Mouse (Mus musculus): ENCODE measurements around the gene Sdk2. TPM values are rescaled to one million over a fixed set of nuclear protein-coding genes. Genes with fewer than 3 reads are reported as not detected.

Sdk2 gene
- total RNA-seq, 2 experiments from 2014 or later, result 27.6 to 30.6 TPM

- no peak for TF ChIP-seq CTCF (IDR thresholded peaks at IDR 0.05)
- Histone ChIP-seq H3K27ac (peak overlapping the region; percentile 76), H3K4me3 (no peak overlapping the region)
- no peak for DNase-seq (ENCODE audit: extremely low spot score in 1 of 2, low spot score in 2 of 2)
- intact Hi-C loops (cut with DNase I), result loop anchor here (2.0 kb wide), 1 partner anchor 22 kb away; no protein-coding TSS in a partner anchor
Observed at GRCm38 (mm10) chr11:113784656-113785396, 282.0 kb downstream of the Sdk2 start.

GRCm38 (mm10) chr11:113782496-113782895, 284.4 kb downstream of the Sdk2 start:
- no peak for DNase-seq (ENCODE audit: extremely low spot score in 1 of 2, low spot score in 2 of 2)
- intact Hi-C loops (cut with DNase I), result no loop called here
- no peak for TF ChIP-seq CTCF (IDR thresholded peaks at IDR 0.05)
- H3K27ac ChIP-seq, result no peak overlapping the region
- no peak overlapping the region for H3K4me3 ChIP-seq

GRCm38 (mm10) chr11:113782006-113782405, 284.8 kb downstream of the Sdk2 start:
- TF ChIP-seq CTCF (IDR thresholded peaks at IDR 0.05), result no peak
- intact Hi-C loops (cut with DNase I), result no loop called here
- H3K4me3 ChIP-seq, result no peak overlapping the region
- no peak for DNase-seq (ENCODE audit: extremely low spot score in 1 of 2, low spot score in 2 of 2)
- no peak overlapping the region for H3K27ac ChIP-seq

- no peak for TF ChIP-seq CTCF (IDR thresholded peaks at IDR 0.05)
Observed at GRCm38 (mm10) chr11:113779680-113780041, 287.2 kb downstream of the Sdk2 start.

GRCm38 (mm10) chr11:113778733-113779679, 287.8 kb downstream of the Sdk2 start:
- intact Hi-C loops (cut with DNase I), result no loop called here
- peak; percentile 46 for TF ChIP-seq CTCF (IDR thresholded peaks at IDR 0.05)
- H3K27ac ChIP-seq, result peak overlapping the region; percentile 40

More at GRCm38 (mm10) chr11:113779680-113780041, 287.2 kb downstream of the Sdk2 start:
- intact Hi-C loops (cut with DNase I), result no loop called here
- Histone ChIP-seq H3K27ac (peak overlapping the region; percentile 40), H3K4me3 (no peak overlapping the region)
- DNase-seq (ENCODE audit: extremely low spot score in 1 of 2, low spot score in 2 of 2), result no peak

GRCm38 (mm10) chr11:113777878-113778464, 288.9 kb downstream of the Sdk2 start:
- H3K4me3 ChIP-seq, result no peak overlapping the region
- no peak for DNase-seq (ENCODE audit: extremely low spot score in 1 of 2, low spot score in 2 of 2)
- intact Hi-C loops (cut with DNase I), result no loop called here
- TF ChIP-seq CTCF (IDR thresholded peaks at IDR 0.05), result no peak
- H3K27ac ChIP-seq, result no peak overlapping the region; the same call in 1 of the 2 replicates

More at GRCm38 (mm10) chr11:113778733-113779679, 287.8 kb downstream of the Sdk2 start:
- H3K4me3 ChIP-seq, result no peak overlapping the region
- no peak for DNase-seq (ENCODE audit: extremely low spot score in 1 of 2, low spot score in 2 of 2)

GRCm38 (mm10) chr11:113776851-113777511, 289.9 kb downstream of the Sdk2 start:
- no peak overlapping the region for H3K4me3 ChIP-seq
- TF ChIP-seq CTCF (IDR thresholded peaks at IDR 0.05), result no peak
- intact Hi-C loops (cut with DNase I), result no loop called here
- H3K27ac ChIP-seq, result peak overlapping the region; percentile 36; the same call in 1 of the 2 replicates
- DNase-seq (ENCODE audit: extremely low spot score in 1 of 2, low spot score in 2 of 2), result no peak

- TF ChIP-seq CTCF (IDR thresholded peaks at IDR 0.05), result no peak
- intact Hi-C loops (cut with DNase I), result no loop called here
- no peak overlapping the region for H3K4me3 ChIP-seq
- DNase-seq (ENCODE audit: extremely low spot score in 1 of 2, low spot score in 2 of 2), result no peak
- no peak overlapping the region for H3K27ac ChIP-seq
Observed at GRCm38 (mm10) chr11:113774773-113775172, 292.1 kb downstream of the Sdk2 start.

GRCm38 (mm10) chr11:113773191-113773590, 293.7 kb downstream of the Sdk2 start:
- Histone ChIP-seq H3K27ac (no peak overlapping the region), H3K4me3 (no peak overlapping the region)
- DNase-seq (ENCODE audit: extremely low spot score in 1 of 2, low spot score in 2 of 2), result no peak
- intact Hi-C loops (cut with DNase I), result no loop called here
- TF ChIP-seq CTCF (IDR thresholded peaks at IDR 0.05), result no peak

- Histone ChIP-seq H3K27ac (no peak overlapping the region), H3K4me3 (no peak overlapping the region)
- DNase-seq (ENCODE audit: extremely low spot score in 1 of 2, low spot score in 2 of 2), result no peak
- intact Hi-C loops (cut with DNase I), result no loop called here
- TF ChIP-seq CTCF (IDR thresholded peaks at IDR 0.05), result no peak
Observed at GRCm38 (mm10) chr11:113771187-113771586, 295.7 kb downstream of the Sdk2 start.

- no peak for DNase-seq (ENCODE audit: extremely low spot score in 1 of 2, low spot score in 2 of 2)
- TF ChIP-seq CTCF (IDR thresholded peaks at IDR 0.05), result no peak
- H3K4me3 ChIP-seq, result no peak overlapping the region
- intact Hi-C loops (cut with DNase I), result no loop called here
- H3K27ac ChIP-seq, result no peak overlapping the region
Observed at GRCm38 (mm10) chr11:113768356-113768755, 298.5 kb downstream of the Sdk2 start.

All from left cerebral cortex, adult 2 months (tissue).